Mouse (Mus musculus) B cell, adult 2 months (primary cell): ENCODE measurements at regions not wholly inside any gene's neighbourhood (a gene's known extent, or its start where the extent isn't known, plus 50 kb on each side); places are given as distances from the start of the nearest gene placed in this dataset.

Experiments used
- DNase-seq, 2 experiments: peaks; one replicate each; pipeline ENCODE4 v3.0.0; 2022

DNA sequence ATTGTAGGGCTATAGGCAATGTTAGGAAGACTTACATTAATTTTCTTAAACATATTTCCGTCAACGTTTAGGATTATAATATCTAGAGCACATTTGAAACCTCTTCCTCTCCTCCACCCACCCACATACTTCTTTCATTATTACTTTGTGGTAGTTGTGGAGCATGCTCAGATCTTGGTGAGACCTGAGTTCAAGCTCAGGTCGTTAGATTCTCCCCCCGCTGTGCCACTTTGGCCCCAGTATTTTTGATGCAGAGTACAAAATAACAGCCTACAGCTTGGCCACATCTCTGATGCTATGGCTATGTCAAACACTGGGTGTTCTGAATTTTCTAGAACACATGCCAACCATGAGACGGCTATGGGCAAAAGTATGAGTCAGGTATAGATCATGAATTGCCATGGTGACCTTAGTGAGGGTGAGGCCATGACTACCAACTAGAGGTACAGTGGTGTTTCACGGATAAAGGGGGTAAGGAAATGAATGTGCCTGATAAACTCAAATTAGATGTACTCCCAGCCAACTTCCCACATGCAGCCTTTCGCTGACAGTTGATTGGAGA lies 68.5 kb upstream of the H2afz start:
- no peak for DNase-seq

DNA sequence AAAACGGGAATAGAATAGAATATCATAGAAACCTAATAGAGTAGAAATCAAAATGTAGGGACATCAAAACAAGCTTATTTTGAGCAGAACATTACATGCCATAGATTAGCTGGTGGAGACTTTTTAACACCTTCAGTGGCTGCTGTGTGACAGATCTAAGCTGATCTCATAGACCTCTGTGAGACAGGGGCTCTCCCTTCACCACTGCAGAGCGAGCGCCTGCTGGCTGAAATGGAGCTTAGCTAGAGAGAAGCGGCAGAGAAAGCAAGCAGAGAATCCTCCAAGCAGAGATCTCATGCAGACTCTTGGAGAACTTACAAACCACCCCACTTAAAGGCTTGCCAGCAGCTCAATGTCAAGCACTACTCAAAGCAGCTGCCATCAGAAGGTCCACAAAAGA lies 65.5 kb upstream of the H2afz start:
- DNase-seq, result no peak

DNA sequence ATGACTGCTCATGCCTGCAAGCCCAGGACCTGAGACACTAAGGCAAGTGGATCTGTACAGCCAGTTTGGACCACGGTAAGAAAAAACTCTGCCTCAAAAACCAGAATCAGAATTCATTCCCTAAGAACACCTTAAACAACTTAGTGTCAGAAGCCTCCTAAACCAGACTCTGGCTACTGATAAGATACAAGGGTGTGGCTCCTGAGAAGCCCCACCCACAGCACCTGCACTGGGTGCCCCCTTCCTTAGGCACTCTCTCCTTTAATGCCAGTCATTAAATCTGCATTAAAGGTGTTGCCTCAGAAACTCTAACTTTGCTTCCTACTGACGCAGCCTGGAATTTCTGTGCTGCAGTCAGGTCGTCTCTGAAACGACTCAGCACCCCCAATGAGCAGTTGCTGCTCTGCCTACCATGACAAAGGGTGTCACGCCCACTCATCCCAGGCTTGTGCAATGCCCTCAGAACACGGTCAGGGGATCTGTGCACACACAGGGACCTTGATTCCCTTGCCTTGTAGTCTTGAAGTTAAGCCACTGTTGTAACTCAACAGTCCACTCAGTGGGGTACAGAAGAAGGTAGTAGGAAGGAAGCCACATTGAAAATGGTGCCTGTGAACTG lies 62.8 kb upstream of the H2afz start:
- no peak for DNase-seq

DNA sequence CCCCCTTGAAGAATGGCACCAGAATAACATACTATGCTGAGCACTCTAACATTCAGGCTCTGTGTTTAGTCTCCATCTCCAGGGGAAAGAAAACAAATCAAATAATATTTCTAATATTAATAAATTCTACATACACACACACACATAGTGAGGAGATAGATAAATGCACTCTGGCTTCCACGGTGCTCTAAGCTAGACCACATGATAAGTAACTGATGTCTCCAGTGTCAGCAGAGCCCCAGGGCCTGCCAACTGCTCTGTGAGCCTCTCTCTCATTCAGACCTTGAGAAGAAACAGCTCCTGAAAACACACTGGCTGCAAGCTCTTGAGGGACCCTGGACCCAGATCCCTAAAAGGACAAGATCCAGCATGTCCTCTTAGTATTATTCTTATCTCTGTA lies 56.9 kb upstream of the H2afz start:
- no peak for DNase-seq

DNA sequence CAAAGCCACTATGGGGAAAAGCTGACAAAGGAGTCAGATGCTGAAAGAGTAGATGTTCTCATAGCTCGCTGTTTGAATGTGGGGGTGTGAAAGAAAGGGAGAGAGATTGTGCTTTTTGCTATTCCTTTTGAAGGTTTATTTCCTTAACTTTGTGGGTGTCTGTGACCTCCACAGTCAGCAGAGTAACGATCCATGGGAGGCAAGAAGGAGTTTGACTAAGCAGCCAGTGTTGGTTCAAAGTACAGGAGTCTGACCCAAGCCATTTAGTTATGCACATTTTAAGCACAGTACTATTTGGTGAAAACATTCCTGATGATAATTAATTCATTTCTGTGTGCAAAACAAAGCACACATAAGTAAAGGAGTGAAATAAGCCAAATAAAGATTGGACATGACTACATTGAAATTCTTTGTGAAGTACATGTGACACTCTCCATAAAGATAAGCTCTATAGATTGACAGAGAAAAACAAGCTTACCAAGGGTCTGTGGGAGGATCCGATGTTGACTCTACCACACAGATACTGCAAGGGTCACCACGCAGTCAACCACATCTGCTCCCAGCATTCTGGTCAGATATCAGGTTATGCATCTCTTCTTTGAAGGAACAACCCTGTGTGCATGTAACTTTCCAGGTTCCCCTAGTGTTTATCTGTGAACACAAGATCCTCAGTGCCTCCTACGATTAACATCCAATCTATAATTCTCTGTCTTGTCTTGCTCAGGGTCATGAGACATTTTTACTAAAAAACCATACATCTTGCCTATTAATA lies 56.2 kb upstream of the H2afz start:
- DNase-seq, result no peak

DNA sequence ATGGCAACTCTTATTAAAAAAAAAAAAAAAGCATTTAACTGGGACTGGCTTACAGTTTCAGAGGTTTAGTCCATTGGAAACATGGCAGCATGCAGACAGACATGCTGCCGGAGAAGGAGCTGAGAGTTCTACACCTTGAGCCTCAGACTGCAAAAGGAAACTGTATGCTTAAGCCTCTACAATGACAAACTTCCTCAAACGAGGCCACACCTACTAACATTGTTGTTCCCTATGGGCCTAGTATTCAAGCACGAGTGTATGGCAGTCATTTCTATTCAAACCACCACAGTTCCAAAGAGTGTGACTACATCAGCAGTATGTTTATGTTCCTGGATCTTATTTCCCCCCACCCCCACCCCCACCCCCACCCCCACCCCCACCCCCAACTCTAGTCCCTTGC lies 54.2 kb upstream of the H2afz start:
- DNase-seq, result peak; percentile 4 to 9
